Mouse (Mus musculus) embryonic facial prominence, embryonic 13.5 days (tissue): ENCODE data around the gene Gab1. TPM values are rescaled to one million over a fixed set of nuclear protein-coding genes. Genes with fewer than 3 reads are reported as not detected.
A peak's percentile ranks its signal among the peaks of the same experiment; 100 is the strongest.

Source experiments
- ATAC-seq: fragments of 200-750 bp; cut with Nextera tagmentation; 2 replicates; pipeline ENCODE4 v1.8.0; 2017; ENCODE audit warnings: low read depth; ENCODE audit not compliant: insufficient number of reproducible peaks, insufficient read depth, low FRiP score, low TSS enrichment
- H3K27ac ChIP-seq: fragments of 300-500 bp; sonication (generic); 2 replicates; pipeline ENCODE4 v1.5.1; 2015; ENCODE audit warnings: moderate library complexity, mild to moderate bottlenecking, inconsistent platforms
- H3K27me3 ChIP-seq: fragments of 300-500 bp; sonication (generic); 2 replicates; pipeline ENCODE4 v1.6.1; 2015; ENCODE audit warnings: mild to moderate bottlenecking, inconsistent platforms
- H3K36me3 ChIP-seq: fragments of 300-500 bp; sonication (generic); 2 replicates; pipeline ENCODE4 v1.6.1; 2015; ENCODE audit warnings: mild to moderate bottlenecking, inconsistent platforms
- H3K4me1 ChIP-seq: fragments of 300-500 bp; sonication (generic); 2 replicates; pipeline ENCODE4 v1.6.1; 2015; ENCODE audit warnings: inconsistent platforms
- H3K4me2 ChIP-seq: fragments of 300-500 bp; sonication (generic); 2 replicates; pipeline ENCODE4 v1.6.1; 2015; ENCODE audit warnings: moderate library complexity, mild to moderate bottlenecking, inconsistent platforms
- H3K4me3 ChIP-seq: fragments of 300-500 bp; sonication (generic); 2 replicates; pipeline ENCODE4 v1.5.1; 2015; ENCODE audit warnings: mild to moderate bottlenecking, inconsistent platforms
- H3K9ac ChIP-seq: fragments of 300-500 bp; sonication (generic); 2 replicates; pipeline ENCODE4 v1.6.1; 2015; ENCODE audit warnings: mild to moderate bottlenecking, inconsistent platforms
- H3K9me3 ChIP-seq: fragments of 300-500 bp; sonication (generic); 2 replicates; pipeline ENCODE4 v1.6.1; 2016; ENCODE audit warnings: inconsistent platforms
- WGBS: fragments of 180-500 bp; shearing (Covaris S2); methylation state at CpG from one replicate; pipeline ENCODE4 v1.1.7; 2015; ENCODE audit warnings: mixed read lengths; 5-methylcytosine and 5-hydroxymethylcytosine counted together
- polyA plus RNA-seq: library from polyadenylated mRNA; unstranded; fragments of >200 nt; fragmentation: Nextera tagmentation; extraction: Ambion mirVana; gene quantifications from 2 replicates; pipeline ENCODE4 v1.2.1, GENCODE M21; 2015

Gab1 gene
- polyA plus RNA-seq, 1 experiment from 2014 or later = 22.7 TPM

DNA sequence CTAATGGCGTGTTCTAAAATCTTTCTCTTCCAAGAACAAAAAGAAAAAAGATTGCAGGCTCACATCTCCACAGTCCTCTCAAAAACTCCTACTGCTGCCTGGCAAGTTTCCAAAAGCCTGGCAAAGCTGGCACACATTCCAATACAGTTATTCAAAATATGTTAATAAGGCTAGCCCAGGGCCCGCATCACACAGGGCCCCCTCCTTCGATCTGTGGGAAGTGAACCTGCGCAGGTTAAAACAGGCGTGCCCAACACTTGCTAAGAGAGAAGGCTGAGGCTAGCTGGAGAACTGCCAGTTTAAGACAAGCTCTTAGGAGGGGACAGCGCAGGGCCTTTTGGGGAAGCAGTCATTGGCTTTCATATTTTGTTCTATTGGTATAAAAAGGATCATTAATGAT lies 23.7 kb downstream of the Gab1 start:
- no peak overlapping the region for H3K4me2 ChIP-seq
- no peak overlapping the region for H3K4me3 ChIP-seq
- no peak for ATAC-seq
- H3K27me3 ChIP-seq = no peaks in the 10 kb centered on the region
- WGBS = 56% methylated on average over 6 of the region's 6 CpGs
- H3K9me3 ChIP-seq = no peaks in the 10 kb centered on the region
- H3K4me1 ChIP-seq = peaks cover 40% of the 10 kb centered on the region
- peaks cover 3% of the 10 kb centered on the region for H3K36me3 ChIP-seq
- no peak overlapping the region; the same call in 1 of the 2 replicates for H3K27ac ChIP-seq
- no peak overlapping the region for H3K9ac ChIP-seq

DNA sequence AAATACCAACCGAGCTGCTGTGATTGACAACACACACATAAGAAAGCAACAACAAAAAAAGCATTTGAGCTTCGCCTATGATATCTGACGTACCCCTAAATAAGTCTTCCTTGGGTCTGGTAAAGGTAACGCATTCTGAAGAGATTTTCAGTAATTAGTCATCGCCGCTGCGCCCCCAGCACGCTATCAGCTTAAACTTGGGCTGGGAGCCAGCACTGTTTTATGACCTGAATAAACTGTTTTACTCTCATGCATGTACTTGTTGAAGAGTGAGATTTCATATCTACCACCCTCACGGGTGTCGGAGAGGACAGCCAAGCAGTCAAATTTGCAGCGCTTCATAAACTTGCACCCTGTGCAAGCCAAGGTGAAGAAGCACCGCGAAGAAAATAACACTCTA lies 26.7 kb downstream of the Gab1 start:
- Histone ChIP-seq H3K27ac (peak overlapping the region; percentile 68), H3K4me1 (peaks cover 51% of the 10 kb centered on the region), H3K27me3 (no peaks in the 10 kb centered on the region), H3K9me3 (no peaks in the 10 kb centered on the region), H3K4me3 (no peak overlapping the region), H3K9ac (0 out of 2 replicates have a peak overlapping the region, but pooled peaks have one; percentile 17), H3K36me3 (no peaks in the 10 kb centered on the region), H3K4me2 (peak overlapping the region; percentile 44; the same call in 1 of the 2 replicates)
- ATAC-seq = no peak
- WGBS = 66% methylated on average over 13 of the region's 13 CpGs

DNA sequence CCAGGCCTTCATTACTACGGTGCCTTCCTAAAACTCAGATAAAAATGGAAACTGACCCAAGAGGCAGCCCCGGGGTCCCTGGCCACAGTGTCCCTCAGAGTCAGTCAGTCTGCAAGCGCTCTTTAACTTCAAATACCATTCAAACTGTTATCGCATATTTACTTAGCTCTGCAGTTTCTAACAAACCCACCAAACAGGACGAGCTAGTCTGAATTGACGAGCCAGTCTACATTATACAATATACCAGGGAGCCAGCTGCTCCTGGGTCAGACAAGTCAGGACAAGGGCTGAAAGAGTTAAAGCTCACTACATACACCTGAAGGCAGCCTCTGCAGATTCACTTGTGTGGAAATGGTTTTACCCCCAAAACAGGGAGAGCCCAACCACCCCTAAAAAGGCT lies 27.1 kb downstream of the Gab1 start:
- H3K4me2 ChIP-seq = peak overlapping the region; percentile 44
- 66% methylated on average over 6 of the region's 6 CpGs for WGBS
- peaks cover 53% of the 10 kb centered on the region for H3K4me1 ChIP-seq
- H3K4me3 ChIP-seq = no peak overlapping the region
- H3K27me3 ChIP-seq = no peaks in the 10 kb centered on the region
- H3K9me3 ChIP-seq = no peaks in the 10 kb centered on the region
- peak overlapping the region; percentile 68 for H3K27ac ChIP-seq
- no peaks in the 10 kb centered on the region for H3K36me3 ChIP-seq
- no peak for ATAC-seq
- 0 out of 2 replicates have a peak overlapping the region, but pooled peaks have one; percentile 17 for H3K9ac ChIP-seq

DNA sequence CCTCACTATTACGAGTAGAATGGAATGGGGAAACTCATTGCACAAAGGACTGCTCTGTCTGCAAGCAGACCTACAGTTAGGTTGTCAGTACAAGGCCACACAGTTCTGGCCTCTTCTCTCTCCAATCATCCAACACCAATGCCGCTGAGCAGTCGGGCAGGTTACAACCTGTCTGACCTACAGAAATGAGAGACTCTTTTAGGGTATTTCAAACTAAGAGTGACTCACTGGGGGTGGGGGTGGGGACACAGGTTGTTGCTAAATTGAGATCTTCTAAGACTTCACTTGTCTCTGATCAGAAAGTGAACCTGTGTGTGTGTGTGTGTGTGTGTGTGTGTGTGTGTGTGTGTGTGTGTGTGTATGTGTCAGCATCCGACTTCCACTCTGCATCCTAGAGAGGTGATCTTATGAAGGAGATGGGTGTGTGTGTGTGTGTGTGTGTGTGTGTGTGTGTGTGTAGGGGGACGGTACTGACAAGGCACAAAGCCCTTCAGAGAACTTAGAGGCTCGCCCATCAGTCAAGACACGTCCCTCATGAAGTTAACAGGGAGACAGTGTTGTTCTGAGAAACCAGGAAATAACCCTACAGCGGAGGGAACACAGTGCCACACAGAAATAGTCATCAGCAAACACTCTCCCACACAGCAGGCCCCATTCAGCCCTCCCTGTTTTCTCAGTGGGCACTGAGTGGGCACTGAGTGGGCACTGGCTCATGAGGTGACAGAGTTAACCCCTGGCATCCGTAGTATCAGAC lies 27.7 kb downstream of the Gab1 start:
- H3K27me3 ChIP-seq = no peaks in the 10 kb centered on the region
- WGBS = 47% methylated on average over 9 of the region's 9 CpGs
- H3K36me3 ChIP-seq = no peaks in the 10 kb centered on the region
- peak overlapping the region; percentile 68 for H3K27ac ChIP-seq
- no peak overlapping the region for H3K4me3 ChIP-seq
- no peak; the same call in 1 of the 2 replicates for ATAC-seq
- H3K9me3 ChIP-seq = no peaks in the 10 kb centered on the region
- peaks cover 54% of the 10 kb centered on the region for H3K4me1 ChIP-seq
- H3K4me2 ChIP-seq = peak overlapping the region; percentile 44
- H3K9ac ChIP-seq = no peak overlapping the region

DNA sequence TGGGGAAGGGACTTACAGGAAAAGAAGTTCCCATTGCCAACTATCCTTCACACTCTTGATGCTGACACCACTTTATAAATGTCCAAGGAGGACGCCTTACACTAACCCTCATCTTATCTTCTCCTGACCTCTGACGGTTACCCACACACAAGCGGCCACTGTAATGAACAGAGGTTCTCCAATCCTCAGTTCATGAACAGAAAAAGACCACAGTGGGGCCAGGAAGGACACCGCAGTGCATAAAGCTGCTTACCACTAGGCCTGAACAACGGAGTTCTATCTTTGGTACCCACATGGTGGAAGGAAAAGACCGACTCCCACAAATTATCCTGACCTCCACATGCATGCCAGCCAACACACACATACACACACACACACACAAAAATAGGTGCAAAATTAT lies 28.7 kb downstream of the Gab1 start:
- H3K36me3 ChIP-seq = no peaks in the 10 kb centered on the region
- H3K9ac ChIP-seq = no peak overlapping the region
- peak overlapping the region; percentile 19; the same call in 1 of the 2 replicates for H3K27ac ChIP-seq
- H3K27me3 ChIP-seq = no peaks in the 10 kb centered on the region
- no peaks in the 10 kb centered on the region for H3K9me3 ChIP-seq
- 81% methylated on average over 6 of the region's 6 CpGs for WGBS
- H3K4me2 ChIP-seq = no peak overlapping the region
- ATAC-seq = no peak
- no peak overlapping the region for H3K4me3 ChIP-seq
- peaks cover 53% of the 10 kb centered on the region for H3K4me1 ChIP-seq

DNA sequence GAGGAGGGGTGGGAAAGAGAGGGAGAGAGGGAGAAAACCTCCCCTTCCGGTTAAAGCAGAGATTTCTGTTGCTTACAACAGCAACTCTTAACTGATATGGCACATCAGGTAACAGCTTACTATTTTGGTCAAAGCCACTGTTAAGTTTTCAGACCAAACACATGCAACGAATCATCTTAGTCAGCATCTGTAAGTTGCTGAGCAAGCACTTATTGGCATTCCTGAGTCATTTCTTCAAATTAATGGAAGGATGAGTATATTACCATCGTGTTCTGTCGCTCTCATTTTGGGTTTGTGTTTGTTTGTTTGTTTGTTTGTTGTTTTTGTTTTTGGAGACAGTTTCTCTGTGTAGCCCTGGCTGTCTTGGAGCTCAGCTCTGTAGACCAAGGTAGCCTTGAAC lies 30.3 kb downstream of the Gab1 start:
- WGBS = 85% methylated on average over 4 of the region's 4 CpGs
- H3K36me3 ChIP-seq = no peaks in the 10 kb centered on the region
- H3K9ac ChIP-seq = no peak overlapping the region
- H3K4me2 ChIP-seq = no peak overlapping the region
- H3K4me3 ChIP-seq = no peak overlapping the region
- H3K9me3 ChIP-seq = no peaks in the 10 kb centered on the region
- peaks cover 55% of the 10 kb centered on the region for H3K4me1 ChIP-seq
- no peak overlapping the region for H3K27ac ChIP-seq
- H3K27me3 ChIP-seq = no peaks in the 10 kb centered on the region
- ATAC-seq = no peak

DNA sequence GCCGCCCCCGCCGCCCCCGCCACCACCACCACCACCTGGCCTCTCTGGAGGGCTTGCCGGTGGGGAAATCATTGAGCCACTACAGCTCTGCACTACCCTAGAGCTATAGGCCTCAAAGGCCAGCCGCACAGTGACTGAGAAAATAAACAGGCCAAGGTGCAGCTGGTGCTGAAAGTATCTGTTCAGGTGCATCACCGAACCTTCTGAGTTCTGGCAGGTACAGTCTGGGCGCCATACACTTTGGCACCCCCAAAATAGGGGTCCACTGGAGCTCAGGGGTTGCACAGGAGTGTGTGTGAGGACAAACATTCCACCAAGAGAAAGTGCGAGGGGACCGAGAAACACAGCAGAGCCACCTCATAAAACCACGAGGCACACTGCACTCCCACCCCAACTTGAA lies 31.7 kb downstream of the Gab1 start:
- no peak for ATAC-seq
- no peak overlapping the region for H3K9ac ChIP-seq
- no peak overlapping the region for H3K4me3 ChIP-seq
- peak overlapping the region; percentile 61; the same call in 1 of the 2 replicates for H3K27ac ChIP-seq
- no peak overlapping the region for H3K4me2 ChIP-seq
- 69% methylated on average over 11 of the region's 11 CpGs for WGBS
- no peaks in the 10 kb centered on the region for H3K27me3 ChIP-seq
- H3K36me3 ChIP-seq = no peaks in the 10 kb centered on the region
- H3K4me1 ChIP-seq = peaks cover 59% of the 10 kb centered on the region
- no peaks in the 10 kb centered on the region for H3K9me3 ChIP-seq

DNA sequence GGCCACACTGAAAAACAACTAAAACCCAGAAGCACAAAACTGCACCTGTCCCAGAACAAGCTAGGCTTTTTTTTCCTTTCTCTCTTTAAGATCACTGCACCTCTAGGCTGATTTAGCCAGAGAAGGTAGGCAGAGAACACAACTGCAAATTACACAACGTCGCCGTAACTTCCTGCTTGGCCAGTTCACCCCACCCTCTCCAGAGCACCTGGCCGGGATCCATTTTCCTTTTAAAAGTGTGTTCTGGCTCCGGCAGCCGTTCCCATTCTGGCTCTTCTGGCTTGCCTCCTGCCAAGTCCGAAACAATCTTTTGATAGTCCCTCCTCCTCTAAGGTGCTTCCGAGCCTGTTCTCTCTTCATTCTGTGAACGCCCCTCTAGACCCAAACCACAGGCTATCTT lies 32.4 kb downstream of the Gab1 start:
- H3K27me3 ChIP-seq = no peaks in the 10 kb centered on the region
- H3K9ac ChIP-seq = no peak overlapping the region
- H3K4me1 ChIP-seq = peaks cover 54% of the 10 kb centered on the region
- ATAC-seq = no peak
- no peaks in the 10 kb centered on the region for H3K36me3 ChIP-seq
- H3K27ac ChIP-seq = peak overlapping the region; percentile 61
- 59% methylated on average over 9 of the region's 9 CpGs for WGBS
- H3K9me3 ChIP-seq = no peaks in the 10 kb centered on the region
- H3K4me3 ChIP-seq = no peak overlapping the region
- no peak overlapping the region for H3K4me2 ChIP-seq

DNA sequence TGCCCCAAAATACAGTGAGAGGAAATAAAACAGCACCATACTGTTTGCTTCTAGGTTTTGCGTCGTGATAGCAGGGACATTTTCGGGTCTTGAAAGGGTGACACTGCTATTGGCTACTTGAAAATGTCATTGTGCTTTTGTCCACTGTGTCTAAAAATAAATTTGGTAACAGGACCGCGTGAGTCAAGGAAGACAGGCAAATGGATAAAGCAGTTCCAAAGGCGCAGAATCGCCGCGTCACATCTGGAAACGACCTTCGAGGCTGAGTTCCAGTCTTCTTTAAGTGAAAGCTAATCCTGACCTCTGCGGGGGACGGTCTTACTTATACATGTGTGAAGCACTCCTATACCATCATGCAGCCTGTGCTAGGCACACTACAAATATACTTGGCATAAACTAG lies 35.0 kb downstream of the Gab1 start:
- ATAC-seq = no peak
- Histone ChIP-seq H3K27me3 (no peaks in the 10 kb centered on the region), H3K9me3 (no peaks in the 10 kb centered on the region), H3K36me3 (no peaks in the 10 kb centered on the region), H3K9ac (no peak overlapping the region), H3K4me2 (no peak overlapping the region), H3K4me3 (no peak overlapping the region), H3K27ac (no peak overlapping the region), H3K4me1 (peaks cover 54% of the 10 kb centered on the region)
- 81% methylated on average over 13 of the region's 13 CpGs for WGBS

DNA sequence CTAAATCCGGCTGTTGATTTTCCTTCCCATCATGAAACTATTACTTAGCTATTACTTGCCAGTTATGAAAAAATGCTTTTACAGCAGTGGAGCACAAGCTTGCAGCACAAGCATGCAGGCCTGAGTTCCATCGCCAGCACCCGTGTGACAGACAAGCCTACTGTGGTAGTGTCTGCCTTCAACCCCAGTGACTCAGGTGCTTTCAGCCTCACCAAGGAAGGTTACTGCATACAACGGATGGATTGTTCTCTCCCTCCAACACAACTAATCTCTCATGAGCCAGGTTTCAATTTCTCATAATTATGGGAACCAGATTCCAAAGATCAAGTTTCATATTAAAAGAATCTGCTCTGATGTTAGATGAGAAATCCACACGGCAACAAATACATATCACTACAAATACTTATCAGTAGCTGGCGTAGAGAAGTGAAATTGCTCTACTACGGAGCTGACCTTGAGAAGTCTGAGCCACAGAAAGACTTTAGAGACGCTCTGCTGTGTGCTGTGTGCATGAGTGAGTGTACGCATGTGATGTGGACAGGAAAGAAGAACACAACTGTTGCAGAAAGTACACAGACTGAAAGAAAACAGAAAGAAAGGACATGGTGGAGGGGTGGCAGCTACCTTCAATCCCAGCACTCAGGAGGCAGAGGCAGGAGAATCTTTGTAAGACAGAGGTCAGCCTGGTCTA lies 36.4 kb downstream of the Gab1 start:
- no peaks in the 10 kb centered on the region for H3K27me3 ChIP-seq
- no peak overlapping the region for H3K4me2 ChIP-seq
- no peaks in the 10 kb centered on the region for H3K36me3 ChIP-seq
- H3K27ac ChIP-seq = peak overlapping the region; percentile 74
- no peak overlapping the region for H3K9ac ChIP-seq
- peaks cover 41% of the 10 kb centered on the region for H3K4me1 ChIP-seq
- ATAC-seq = no peak
- no peaks in the 10 kb centered on the region for H3K9me3 ChIP-seq
- no peak overlapping the region for H3K4me3 ChIP-seq
- 40% methylated on average over 9 of the region's 9 CpGs for WGBS

DNA sequence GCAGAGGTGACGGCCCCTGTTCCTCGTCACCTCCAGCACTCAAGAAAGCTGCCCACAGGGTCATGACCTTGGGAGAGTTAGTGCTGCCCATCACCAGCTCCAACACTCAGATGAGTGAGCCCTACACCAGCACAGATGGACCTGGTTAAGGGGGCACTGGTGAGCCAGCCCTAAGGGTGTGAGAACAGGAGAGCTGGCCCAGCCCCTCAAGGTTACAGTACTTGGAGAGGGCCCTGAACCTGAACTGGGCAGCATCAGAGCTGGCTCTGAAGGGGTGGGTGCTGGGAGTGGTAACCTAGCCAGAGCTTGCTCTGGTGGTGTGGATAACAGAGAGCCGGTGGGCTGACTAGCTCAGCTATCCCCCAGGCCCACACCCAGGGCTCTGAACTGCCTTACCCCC lies 37.8 kb downstream of the Gab1 start:
- H3K27me3 ChIP-seq = no peaks in the 10 kb centered on the region
- no peaks in the 10 kb centered on the region for H3K36me3 ChIP-seq
- no peak overlapping the region for H3K4me2 ChIP-seq
- H3K4me3 ChIP-seq = no peak overlapping the region
- no peaks in the 10 kb centered on the region for H3K9me3 ChIP-seq
- 79% methylated on average over 3 of the region's 3 CpGs for WGBS
- peaks cover 30% of the 10 kb centered on the region for H3K4me1 ChIP-seq
- no peak overlapping the region for H3K9ac ChIP-seq
- H3K27ac ChIP-seq = no peak overlapping the region
- peak; percentile 27; the same call in 1 of the 2 replicates for ATAC-seq

DNA sequence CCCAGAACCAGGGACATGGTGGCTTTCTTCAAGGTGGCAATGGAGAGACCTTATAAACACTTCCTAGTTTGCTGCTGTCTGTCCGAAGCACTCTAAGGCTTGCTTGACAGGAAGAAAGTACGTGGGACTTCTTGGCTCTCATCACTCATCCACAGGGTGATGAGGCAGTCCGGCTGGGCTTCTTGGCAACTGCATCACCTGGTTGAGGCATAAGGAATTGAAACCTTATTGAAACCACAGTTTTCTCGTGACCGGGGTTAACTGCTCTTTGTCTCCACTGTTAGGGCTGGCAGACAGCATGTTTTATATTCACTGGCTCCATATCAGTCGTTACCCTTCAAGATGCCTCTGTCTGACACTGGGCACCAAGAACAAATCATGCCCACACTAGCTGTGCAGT lies 40.2 kb downstream of the Gab1 start:
- Histone ChIP-seq H3K9me3 (no peaks in the 10 kb centered on the region), H3K9ac (no peak overlapping the region), H3K36me3 (no peaks in the 10 kb centered on the region), H3K27ac (no peak overlapping the region), H3K27me3 (no peaks in the 10 kb centered on the region), H3K4me3 (no peak overlapping the region), H3K4me1 (peaks cover 19% of the 10 kb centered on the region; the same call in 1 of the 2 replicates), H3K4me2 (no peak overlapping the region)
- no peak for ATAC-seq
- WGBS = 84% methylated on average over 6 of the region's 6 CpGs
